ENCODE assay signal across 9 mouse cellular contexts in genomic region chr11:67112019-67112850, GRCm38 (mm10). TPM values are rescaled to one million over a fixed set of nuclear protein-coding genes. Genes with fewer than 3 reads are reported as not detected.
A peak's percentile ranks its signal among the peaks of the same experiment; 100 is the strongest.
DNase-seq lines count a peak whose midpoint lies in the region; ATAC-seq and TF ChIP-seq lines count a peak whose summit lies in the region.
"Had no signal": no experiment of that assay in that cellular context is flagged by ENCODE, and none has a peak within 500 bp of the region (broad histone marks: within the 10 kb centered on the region; RNA-seq: fewer than 3 reads in every experiment).

No protein-coding gene starts in this region.

- no peaks in the 10 kb centered on the region for H3K36me3 ChIP-seq in intestine, postnatal 0 days (ENCODE audit: control insufficient read depth, insufficient read depth)
- no peaks in the 10 kb centered on the region for H3K36me3 ChIP-seq in intestine, embryonic 16.5 days (ENCODE audit: control insufficient read depth, insufficient read depth, low read length)

- POLR2A ChIA-PET in Patski (lab: Charles Lee): no interaction called here

- in situ Hi-C loops in Patski (cut with MboI; ENCODE audit: low pct_unique_long_range_greater_than_20kb): loop anchor here (5.0 kb wide), 3 partner anchors 120 to 535 kb away; no protein-coding TSS in a partner anchor

- no peak overlapping the region for H3K9ac ChIP-seq in intestine, postnatal 0 days (ENCODE audit: low read depth, low read length)
- no peak overlapping the region for H3K9ac ChIP-seq in intestine, embryonic 16.5 days (ENCODE audit: low read depth, low read length)

- intact Hi-C loops in gastrocnemius, adult 2 months (cut with DNase I): no loop called here

- peak; percentile 81 for TF ChIP-seq CTCF in intestine, postnatal 0 days (IDR thresholded peaks at IDR 0.05; ENCODE audit: low read depth)
- peak; percentile 82 for TF ChIP-seq CTCF in Patski (IDR thresholded peaks at IDR 0.05)
- TF ChIP-seq CTCF in gastrocnemius, adult 2 months (IDR thresholded peaks at IDR 0.05): peak; percentile 90
- peak; percentile 83 for TF ChIP-seq CTCF in layer of hippocampus, adult 2 months (conservative IDR thresholded peaks at IDR 0.05)

- CTCF ChIA-PET in Patski (lab: Charles Lee): interaction anchor here (1.2 to 3.3 kb wide), 11 partner anchors 11 to 564 kb away, joined by 3 to 11 read pairs (median 5); no protein-coding TSS in a partner anchor

- ATAC-seq in intestine, postnatal 0 days: no peak
- no peak for ATAC-seq in intestine, embryonic 16.5 days
- peak; percentile 40 for ATAC-seq in Patski

- peak; percentile 17 for DNase-seq in Patski (ENCODE audit: low read depth, low spot score)
- peak; percentile 71 to 83 for DNase-seq in cerebellum, postnatal 25 days
- peak; percentile 86 for DNase-seq in gastrocnemius, adult 2 months
- peak; percentile 32 to 81 for DNase-seq in layer of hippocampus, adult 2 months (ENCODE audit: low spot score in 2 of 2)
- peak; percentile 91 for DNase-seq in mesoderm, embryonic 11.5 days (ENCODE audit: low read depth, low spot score)
- peak; percentile 47 to 78 for DNase-seq in spleen, postnatal 10 days (ENCODE audit: low spot score in 2 of 2)

- 30% methylated on average over 11 of the region's 11 CpGs for WGBS in intestine, postnatal 0 days
- WGBS in intestine, embryonic 16.5 days: 31% methylated on average over 11 of the region's 11 CpGs

- no peaks in the 10 kb centered on the region for H3K4me1 ChIP-seq in intestine, postnatal 0 days (replicated peaks; ENCODE audit: control insufficient read depth, insufficient read depth, low read length)
- no peaks in the 10 kb centered on the region for H3K4me1 ChIP-seq in intestine, embryonic 16.5 days (ENCODE audit: control insufficient read depth, insufficient read depth, low read length)

- no peaks in the 10 kb centered on the region for H3K9me3 ChIP-seq in intestine, postnatal 0 days (ENCODE audit: control insufficient read depth)
- H3K9me3 ChIP-seq in intestine, embryonic 16.5 days (ENCODE audit: control insufficient read depth, low read length): no peaks in the 10 kb centered on the region

- H3K27ac ChIP-seq in intestine, postnatal 0 days (ENCODE audit: low read depth, low read length): no peak overlapping the region
- no peak overlapping the region for H3K27ac ChIP-seq in intestine, embryonic 16.5 days (ENCODE audit: low read length)
- H3K27ac ChIP-seq in gastrocnemius, adult 2 months: peak overlapping the region; percentile 97
- no peak overlapping the region for H3K27ac ChIP-seq in layer of hippocampus, adult 2 months

- H3K4me3 ChIP-seq in intestine, postnatal 0 days (ENCODE audit: low read depth, low read length): no peak overlapping the region
- H3K4me3 ChIP-seq in intestine, embryonic 16.5 days (ENCODE audit: low read length): no peak overlapping the region
- peak overlapping the region; percentile 73 for H3K4me3 ChIP-seq in gastrocnemius, adult 2 months
- no peak overlapping the region for H3K4me3 ChIP-seq in layer of hippocampus, adult 2 months
- H3K4me3 ChIP-seq: erythroblast, embryonic 14.5 days had no signal

- no peaks in the 10 kb centered on the region; the same call in 1 of the 2 replicates for H3K27me3 ChIP-seq in intestine, postnatal 0 days (replicated peaks; ENCODE audit: control insufficient read depth, insufficient read depth, low read length)
- no peaks in the 10 kb centered on the region for H3K27me3 ChIP-seq in intestine, embryonic 16.5 days (replicated peaks; ENCODE audit: control insufficient read depth, insufficient read depth, low read length)
- H3K27me3 ChIP-seq in Patski: peaks cover 35% of the 10 kb centered on the region

- H3K4me2 ChIP-seq in intestine, postnatal 0 days (replicated peaks; ENCODE audit: low read depth): no peak overlapping the region
- no peak overlapping the region for H3K4me2 ChIP-seq in intestine, embryonic 16.5 days (ENCODE audit: low read depth, low read length)

RNA-seq across cellular contexts. Expression of gene Myh3, which starts 34.1 kb away (rescaled TPM):
- 0.10 and 0.14 TPM in 2 replicates for polyA plus RNA-seq in intestine, postnatal 0 days (2015; fragmentation: Nextera tagmentation; extraction: Ambion mirVana)
- polyA plus RNA-seq in intestine, embryonic 16.5 days (2015; fragmentation: Nextera tagmentation; extraction: Ambion mirVana): 0.50 and 1.1 TPM in 2 replicates
- polyA plus RNA-seq in Patski (2021): 0.01 TPM
- total RNA-seq in gastrocnemius, adult 2 months (2021): 10 to 100 TPM in 1 of 2 experiments, 1 to 10 TPM in 1; 7.8 to 15.3 TPM
- under 1 TPM; 0.67 to 0.91 TPM for total RNA-seq in layer of hippocampus, adult 2 months (2021)
- polyA plus RNA-seq: erythroblast, embryonic 14.5 days had no signal

RNA-seq across cellular contexts. Expression of gene Myh2, which starts 58.6 kb away (rescaled TPM):
- 0.05 and 0.07 TPM in 2 replicates for polyA plus RNA-seq in intestine, postnatal 0 days (2015; fragmentation: Nextera tagmentation; extraction: Ambion mirVana)
- 0.02 TPM in 2 replicates for polyA plus RNA-seq in intestine, embryonic 16.5 days (2015; fragmentation: Nextera tagmentation; extraction: Ambion mirVana)
- polyA plus RNA-seq in Patski (2021): not detected
- total RNA-seq in gastrocnemius, adult 2 months (2021): 1,000 to 10,000 TPM; 1,238 to 3,712 TPM
- under 1 TPM; 0.10 to 0.18 TPM for total RNA-seq in layer of hippocampus, adult 2 months (2021)
- polyA plus RNA-seq: erythroblast, embryonic 14.5 days had no signal

RNA-seq across cellular contexts. Expression of gene Sco1, which starts 59.8 kb away (rescaled TPM):
- polyA plus RNA-seq in intestine, postnatal 0 days (2015; fragmentation: Nextera tagmentation; extraction: Ambion mirVana): 13.4 and 14.0 TPM in 2 replicates
- 17.7 and 18.6 TPM in 2 replicates for polyA plus RNA-seq in intestine, embryonic 16.5 days (2015; fragmentation: Nextera tagmentation; extraction: Ambion mirVana)
- polyA plus RNA-seq in Patski (2021): 16.2 TPM
- 10 to 100 TPM in 1 of 2 experiments, 1 to 10 TPM in 1; 5.6 to 10.3 TPM for total RNA-seq in gastrocnemius, adult 2 months (2021)
- 10 to 100 TPM in 1 of 2 experiments, 1 to 10 TPM in 1; 9.4 to 10.6 TPM for total RNA-seq in layer of hippocampus, adult 2 months (2021)

RNA-seq across cellular contexts. Expression of gene Adprm, which starts 59.8 kb away (rescaled TPM):
- 26.5 and 26.6 TPM in 2 replicates for polyA plus RNA-seq in intestine, postnatal 0 days (2015; fragmentation: Nextera tagmentation; extraction: Ambion mirVana)
- 20.8 and 22.1 TPM in 2 replicates for polyA plus RNA-seq in intestine, embryonic 16.5 days (2015; fragmentation: Nextera tagmentation; extraction: Ambion mirVana)
- 27.9 TPM for polyA plus RNA-seq in Patski (2021)
- total RNA-seq in gastrocnemius, adult 2 months (2021): 1 to 10 TPM; 6.8 to 9.9 TPM
- 10 to 100 TPM; 27.7 to 29.3 TPM for total RNA-seq in layer of hippocampus, adult 2 months (2021)

Comparison
In these comparisons a context has a peak if more than half of its experiments do, and no peak if none do; other contexts are left out.
1. DNase-seq: peak in every context shown above with its lines; median percentile 91 in mesoderm, embryonic 11.5 days; 86 in gastrocnemius, adult 2 months; 77 in cerebellum, postnatal 25 days; 62 in spleen, postnatal 10 days; 56 in layer of hippocampus, adult 2 months; 17 in Patski.